Mouse (Mus musculus): Measurements from ENCODE around the gene Rsl1. TPM values are rescaled to one million over a fixed set of nuclear protein-coding genes. Genes with fewer than 3 reads are reported as not detected.
"Not testable (repeated sequence)": the region's sequence is repeated elsewhere in the genome, so short reads cannot be mapped to it uniquely, and the experiment has no call there.

Gene Rsl1
- total RNA-seq (2021) = 1 to 10 TPM; 5.8 to 5.9 TPM
- long read RNA-seq, experiment 1, partial matches to known transcripts = 0 of 1 reads
- long read RNA-seq, experiment 1, other reads (novel, unspliced or antisense) = 0 of 1 reads
- long read RNA-seq, experiment 2 = 0 reads

GRCm38 (mm10) chr13:67172991-67173722 lies at the start of gene Rsl1:
Gene Rsl1 (plus strand): TSS chr13:67173182.
- DNase-seq = peak; percentile 82

DNA sequence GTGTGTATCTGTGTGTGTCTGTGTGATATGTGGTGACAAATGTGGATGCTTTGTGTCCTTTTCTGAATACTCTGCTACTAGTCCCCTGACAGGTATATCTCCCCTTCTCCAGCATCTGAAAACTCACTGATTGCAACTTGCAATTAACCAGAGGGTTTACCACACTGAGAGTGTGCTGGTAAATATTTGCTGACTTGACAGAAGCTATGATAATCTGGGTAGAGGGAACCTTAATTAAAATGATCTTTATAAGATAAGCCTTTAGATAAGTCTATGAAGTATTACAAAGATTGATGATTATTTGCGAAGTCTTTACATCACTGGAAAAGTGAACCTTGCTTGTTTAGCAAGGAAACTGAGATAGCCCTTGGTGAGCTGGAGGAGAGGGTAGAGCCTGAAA lies 48.5 kb upstream of the Rsl1 start:
- no peak for DNase-seq

DNA sequence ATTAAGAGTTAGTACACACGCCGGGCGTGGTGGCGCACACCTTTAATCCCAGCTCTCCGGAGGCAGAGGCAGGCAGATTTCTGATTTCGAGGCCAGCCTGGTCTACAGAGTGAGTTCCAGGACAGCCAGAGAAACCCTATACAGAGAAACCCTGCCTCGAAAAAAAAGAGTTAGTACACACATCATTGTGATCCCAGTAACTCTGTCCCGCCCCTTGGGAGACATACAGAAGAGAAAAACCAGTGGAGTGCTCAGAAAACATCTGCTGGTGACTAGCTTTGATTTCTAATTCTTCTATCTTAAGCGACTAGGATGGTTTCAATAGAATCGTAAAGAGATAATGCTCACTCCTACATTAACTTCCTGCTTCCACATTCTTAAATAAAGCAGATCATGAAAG lies 45.5 kb upstream of the Rsl1 start:
- DNase-seq = not testable (repeated sequence)

- DNase-seq = peak; percentile 89
These were observed 44.8 kb upstream of the Rsl1 start for GRCm38 (mm10) chr13:67128038-67128721.

DNA sequence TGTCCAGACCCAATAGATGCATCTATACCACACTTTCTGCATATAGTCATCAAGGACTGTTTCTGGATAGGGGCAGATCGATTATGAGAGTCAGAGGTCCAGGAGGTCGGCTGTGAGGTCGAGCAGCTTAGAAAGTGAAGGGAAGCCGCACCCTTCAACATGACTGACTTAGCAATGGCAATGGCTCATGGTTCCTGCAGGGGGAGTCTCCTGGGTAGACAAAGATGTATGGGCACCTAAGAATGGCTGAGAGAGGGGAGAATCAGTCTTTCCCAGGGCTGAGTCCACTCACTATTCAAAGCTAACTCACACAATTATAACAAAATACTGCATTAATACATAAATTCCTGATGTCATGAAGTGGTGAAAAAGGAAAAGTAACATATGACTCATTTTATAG lies 6.9 kb upstream of the Rsl1 start:
- not testable (repeated sequence) for DNase-seq

DNA sequence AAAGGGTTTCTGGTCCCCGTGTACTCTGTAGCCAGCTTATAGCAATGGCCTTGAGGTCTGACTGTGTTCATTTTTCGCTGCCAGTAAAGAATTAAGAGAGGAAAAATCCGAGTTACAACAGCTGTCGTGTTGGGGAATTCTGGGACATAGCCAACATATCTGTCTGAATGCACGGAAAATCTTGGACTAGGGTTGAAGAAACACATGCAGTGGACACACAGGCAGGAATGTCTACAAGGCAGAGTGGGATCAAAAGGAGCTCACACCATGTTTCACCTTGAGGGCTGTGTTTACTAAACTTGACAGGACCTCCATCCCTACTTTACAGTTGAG lies 707 bp downstream of the Rsl1 start:
- DNase-seq = no peak

DNA sequence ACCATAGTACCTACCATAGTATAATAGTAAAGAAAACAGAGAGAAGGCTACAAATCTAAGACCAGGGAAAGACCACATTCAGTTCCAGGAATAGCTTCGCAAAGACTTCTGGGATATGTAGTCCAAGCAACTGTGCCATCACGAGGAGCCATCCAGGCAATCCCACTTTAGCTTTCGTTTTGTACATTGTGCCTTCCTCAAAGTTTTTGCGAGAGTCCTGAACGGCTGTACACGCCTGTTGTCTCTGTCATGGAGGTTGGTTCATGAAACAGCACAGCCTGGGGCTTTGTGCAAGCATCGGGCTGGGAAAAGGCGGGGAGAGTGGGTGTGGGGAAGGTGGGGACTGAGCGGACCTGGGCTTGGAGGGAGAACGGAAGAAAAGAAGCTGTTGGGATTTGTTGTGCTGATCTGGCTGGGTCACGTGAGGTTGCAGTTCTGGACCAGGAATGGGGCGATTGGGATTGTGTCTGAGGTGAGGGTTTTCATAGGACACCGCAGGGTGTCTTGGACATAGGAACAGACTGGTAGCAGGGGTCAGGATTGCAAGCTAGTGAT lies 21.4 kb downstream of the Rsl1 start, which contains the start of gene Zfp455:
Zfp455 (plus strand) TSS at position 167 of the 555 bp plus-strand sequence.
- DNase-seq = peak; percentile 61

- DNase-seq = no peak
These were observed 28.7 kb downstream of the Rsl1 start for GRCm38 (mm10) chr13:67201656-67202055.

- DNase-seq = no peak
These were observed 41.1 kb downstream of the Rsl1 start for GRCm38 (mm10) chr13:67214015-67214607.

Other genes with a start within 250 kb of the Rsl1 start
- 1 to 10 TPM; 1.6 to 1.8 TPM for gene Zfp712, start 112.0 kb upstream of the Rsl1 start, total RNA-seq (2021)
- 1 to 10 TPM in 1 of 2 experiments, under 1 TPM in 1; 0.99 to 1.5 TPM for gene Zfp708, start 75.2 kb upstream of the Rsl1 start, total RNA-seq (2021)
- gene Gm28557, start 64.6 kb upstream of the Rsl1 start, total RNA-seq (2021) = 1 to 10 TPM; 4.5 to 6.4 TPM
- under 1 TPM; 0.24 to 0.39 TPM for gene Rslcan18, start 56.9 kb upstream of the Rsl1 start, total RNA-seq (2021)
- gene Zfp759, start 51.5 kb upstream of the Rsl1 start, total RNA-seq (2021) = 1 to 10 TPM; 3.6 to 5.5 TPM
- 1 to 10 TPM; 1.9 to 2.6 TPM for gene Zfp455, start 21.3 kb downstream of the Rsl1 start, total RNA-seq (2021)
- 1 to 10 TPM; 2.5 to 4.9 TPM for gene Zfp458, start 105.3 kb downstream of the Rsl1 start, total RNA-seq (2021)
- 1 to 10 TPM; 2.2 to 4.7 TPM for gene Zfp457, start 133.3 kb downstream of the Rsl1 start, total RNA-seq (2021)
- 1 to 10 TPM; 3.5 to 5.1 TPM for gene Zfp595, start 159.4 kb downstream of the Rsl1 start, total RNA-seq (2021)
- gene Gm28044, start 187.4 kb downstream of the Rsl1 start, total RNA-seq (2021) = 1 to 10 TPM in 1 of 2 experiments, not detected in 1; 1.9 TPM
- 1 to 10 TPM; 2.6 to 2.7 TPM for gene Zfp953, start 187.4 kb downstream of the Rsl1 start, total RNA-seq (2021)
- gene Gm28041, start 202.6 kb downstream of the Rsl1 start, total RNA-seq (2021) = 1 to 10 TPM in 1 of 2 experiments, not detected in 1; 1.7 TPM
- 1 to 10 TPM; 1.7 to 1.9 TPM for gene Zfp456, start 202.6 kb downstream of the Rsl1 start, total RNA-seq (2021)
- 1 to 10 TPM; 4.3 to 4.4 TPM for gene Zfp429, start 226.6 kb downstream of the Rsl1 start, total RNA-seq (2021)
- gene Zfp459, start 248.2 kb downstream of the Rsl1 start, total RNA-seq (2021) = 1 to 10 TPM in 1 of 2 experiments, under 1 TPM in 1; 0.54 to 1.5 TPM

Data from adrenal gland, postnatal 10 days (tissue).